ENCODE assay signal across 1 mouse cellular context in the genomic region with DNA sequence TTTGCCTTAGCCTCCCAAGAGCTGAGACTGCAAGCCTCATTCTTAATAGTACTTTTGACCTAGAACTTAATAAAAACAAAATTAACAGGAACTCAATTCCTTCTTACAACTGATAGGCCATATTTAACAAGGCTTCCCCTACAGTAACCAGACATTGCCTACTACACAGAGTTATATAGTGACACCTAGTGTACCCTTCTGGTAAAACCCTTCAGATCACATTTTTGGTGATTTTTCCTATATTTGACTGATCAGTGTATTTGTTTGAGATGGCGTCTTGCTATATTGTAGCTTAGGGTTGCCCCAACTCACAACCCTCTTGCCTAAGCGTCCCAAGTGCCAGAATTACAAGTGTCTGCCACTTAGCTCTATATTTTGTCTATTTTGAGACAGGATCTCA.
TF ChIP-seq lines count a peak whose summit lies in the region.

No protein-coding gene starts in this region.

TF ChIP-seq in MEL, 35 proteins besides CTCF, POLR2A, EP300 and RAD21 (continued from another document):
- TF ChIP-seq ELF1 (IDR thresholded peaks at IDR 0.05; ENCODE audit: low read depth, low read length) (no peak), MAZ (IDR thresholded peaks at IDR 0.05; ENCODE audit: low read depth, low read length) (no peak)
